Mouse (Mus musculus): Measurements from ENCODE around the gene Rxfp2.

The Rxfp2 gene

GRCm38 (mm10) chr5:150036918-150037317 is 18.4 kb downstream of the Rxfp2 start:
- no peak for DNase-seq (ENCODE audit: low read depth in 1 of 2, low spot score in 2 of 2)

GRCm38 (mm10) chr5:150044533-150044932 is 26.1 kb downstream of the Rxfp2 start:
- no peak for DNase-seq (ENCODE audit: low read depth in 1 of 2, low spot score in 2 of 2)

- DNase-seq (ENCODE audit: low read depth in 1 of 2, low spot score in 2 of 2) = no peak
Measured at GRCm38 (mm10) chr5:150046438-150046837, 28.0 kb downstream of the Rxfp2 start.

- DNase-seq (ENCODE audit: low read depth in 1 of 2, low spot score in 2 of 2) = no peak
Measured at GRCm38 (mm10) chr5:150049946-150050345, 31.5 kb downstream of the Rxfp2 start.

DNA sequence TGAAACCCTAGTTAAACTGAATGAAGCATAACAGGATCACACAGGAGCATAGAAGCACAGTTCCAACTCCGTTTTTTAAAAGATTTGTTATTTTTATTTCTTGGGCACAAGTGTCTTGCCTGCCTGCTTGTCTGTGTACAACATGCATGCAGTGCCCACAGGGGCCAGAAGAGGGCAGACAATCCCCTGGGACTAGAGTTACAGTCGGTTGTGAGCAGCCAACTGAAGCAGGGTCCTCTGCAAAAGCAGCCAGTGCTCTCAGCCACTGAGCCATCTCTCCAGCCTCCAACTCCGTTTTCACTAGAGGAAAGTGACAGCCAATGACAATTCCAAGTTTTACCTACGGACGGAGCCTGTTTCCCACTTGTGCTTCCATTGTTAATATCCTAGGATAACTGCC is 33.4 kb downstream of the Rxfp2 start:
- DNase-seq (ENCODE audit: low read depth in 1 of 2, low spot score in 2 of 2) = no peak

DNA sequence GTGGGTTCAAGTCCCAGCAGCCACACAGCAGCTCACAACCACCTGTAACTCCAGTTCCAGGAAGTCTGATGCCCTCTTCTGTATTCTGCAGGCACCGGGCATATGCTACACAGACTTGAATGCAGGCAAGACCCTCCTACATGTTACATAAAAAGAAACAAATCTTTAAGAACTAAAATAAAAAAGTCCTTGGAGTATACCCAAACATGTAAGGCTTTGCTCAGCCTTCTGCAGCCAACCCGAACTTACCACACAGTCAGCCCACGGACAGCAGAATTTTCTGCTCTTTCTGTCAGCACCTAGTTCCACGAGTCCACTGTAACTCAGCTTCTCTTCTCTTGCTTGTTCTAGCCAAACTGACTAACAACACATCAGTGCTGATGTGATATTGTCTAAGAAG is 34.8 kb downstream of the Rxfp2 start:
- DNase-seq (ENCODE audit: low read depth in 1 of 2, low spot score in 2 of 2) = no peak

DNA sequence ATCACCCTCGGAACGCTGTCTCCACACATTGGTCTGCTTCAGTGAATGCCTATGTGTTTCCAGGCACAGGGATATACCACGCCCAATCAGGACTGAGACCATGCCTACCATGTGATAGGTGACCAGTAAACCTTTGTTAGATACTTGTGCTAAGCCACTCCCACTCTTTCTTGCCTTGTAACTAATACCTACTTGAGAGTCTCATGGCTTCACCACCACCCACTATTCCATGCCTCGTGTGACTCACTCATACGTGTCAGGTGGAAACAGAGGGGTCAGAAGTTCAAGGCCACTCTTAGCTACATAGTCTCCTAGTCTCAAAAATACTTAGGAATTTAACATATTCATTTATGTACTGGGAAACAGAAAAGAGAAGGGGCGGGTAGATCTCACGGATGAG is 35.5 kb downstream of the Rxfp2 start:
- no peak for DNase-seq (ENCODE audit: low read depth in 1 of 2, low spot score in 2 of 2)

DNA sequence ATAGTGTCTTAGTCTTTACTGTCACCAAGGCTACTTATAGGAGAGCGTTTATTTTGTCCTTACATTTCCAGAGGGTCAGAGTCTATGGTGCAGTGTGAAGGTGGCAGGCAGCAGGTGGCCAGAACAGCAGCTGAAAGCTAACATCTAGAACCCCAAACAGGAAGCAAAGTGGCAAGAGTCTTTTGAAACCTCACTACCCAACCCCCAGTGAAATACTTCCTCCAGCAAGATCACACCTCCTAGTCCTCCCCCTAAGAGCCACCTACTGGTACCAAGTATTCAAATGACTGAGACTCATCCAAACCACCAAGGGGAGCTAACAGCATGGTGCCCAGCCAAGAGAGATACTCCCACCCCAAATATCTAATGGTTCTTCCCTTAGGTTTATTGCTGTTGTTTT is 36.8 kb downstream of the Rxfp2 start:
- DNase-seq (ENCODE audit: low read depth in 1 of 2, low spot score in 2 of 2) = no peak

- no peak for DNase-seq (ENCODE audit: low read depth in 1 of 2, low spot score in 2 of 2)
Measured at GRCm38 (mm10) chr5:150056056-150056455, 37.6 kb downstream of the Rxfp2 start.

GRCm38 (mm10) chr5:150058845-150059244 is 40.4 kb downstream of the Rxfp2 start:
- no peak for DNase-seq (ENCODE audit: low read depth in 1 of 2, low spot score in 2 of 2)

GRCm38 (mm10) chr5:150059466-150059865 is 41.0 kb downstream of the Rxfp2 start:
- DNase-seq (ENCODE audit: low read depth in 1 of 2, low spot score in 2 of 2) = no peak

GRCm38 (mm10) chr5:150061086-150061485 is 42.6 kb downstream of the Rxfp2 start:
- DNase-seq (ENCODE audit: low read depth in 1 of 2, low spot score in 2 of 2) = no peak

GRCm38 (mm10) chr5:150064286-150064685 is 45.8 kb downstream of the Rxfp2 start:
- DNase-seq (ENCODE audit: low read depth in 1 of 2, low spot score in 2 of 2) = no peak

GRCm38 (mm10) chr5:150070086-150070485 is 51.6 kb downstream of the Rxfp2 start:
- DNase-seq (ENCODE audit: low read depth in 1 of 2, low spot score in 2 of 2) = no peak

- no peak for DNase-seq (ENCODE audit: low read depth in 1 of 2, low spot score in 2 of 2)
Measured at GRCm38 (mm10) chr5:150071738-150072137, 53.3 kb downstream of the Rxfp2 start.

DNA sequence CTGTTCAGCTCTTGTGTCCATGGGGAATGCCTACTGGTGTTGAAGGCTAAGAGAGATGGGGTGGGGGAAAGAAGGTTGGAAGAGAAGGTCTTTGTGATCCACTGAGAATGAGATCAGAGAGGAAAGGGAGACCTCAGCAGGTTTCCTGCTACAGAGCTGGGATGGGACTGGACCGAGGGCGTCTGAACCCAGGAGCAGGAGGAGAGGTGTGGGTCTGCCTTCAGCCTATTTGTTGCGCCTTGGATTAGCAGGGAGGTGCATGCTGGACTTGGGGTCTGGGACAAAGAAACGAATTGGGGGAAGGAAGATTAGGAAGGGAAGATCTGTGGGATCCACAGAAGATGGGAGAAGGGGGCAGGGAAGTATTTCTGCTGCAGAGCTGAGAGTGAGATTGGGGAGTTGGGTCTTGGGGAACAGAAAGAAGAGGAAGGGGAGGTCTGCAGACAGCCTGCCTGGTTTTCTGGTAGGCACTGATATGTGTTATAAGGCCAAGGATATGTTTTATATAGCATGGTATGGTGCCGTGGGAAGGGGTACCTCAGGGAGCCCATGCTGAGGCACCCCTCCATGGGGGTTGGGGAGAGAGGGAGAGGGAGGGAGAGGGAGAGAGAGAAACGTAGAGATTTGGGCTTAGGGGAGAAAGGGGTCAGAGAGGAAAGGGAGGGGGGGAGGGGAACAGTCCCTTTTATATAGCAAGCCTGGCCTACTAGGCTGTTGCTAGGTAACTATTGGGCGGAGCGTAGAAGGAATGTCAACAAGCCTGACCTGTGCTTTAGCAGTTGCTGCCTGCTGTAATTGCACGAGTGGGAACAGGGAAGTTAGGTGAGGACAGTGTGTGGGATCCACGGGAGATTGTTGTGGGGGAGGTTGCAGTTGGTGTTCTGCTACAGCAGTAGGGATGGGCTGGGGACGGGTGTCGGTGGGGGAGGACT is 61.7 kb downstream of the Rxfp2 start:
- DNase-seq (ENCODE audit: low read depth in 1 of 2, low spot score in 2 of 2) = no peak

DNA sequence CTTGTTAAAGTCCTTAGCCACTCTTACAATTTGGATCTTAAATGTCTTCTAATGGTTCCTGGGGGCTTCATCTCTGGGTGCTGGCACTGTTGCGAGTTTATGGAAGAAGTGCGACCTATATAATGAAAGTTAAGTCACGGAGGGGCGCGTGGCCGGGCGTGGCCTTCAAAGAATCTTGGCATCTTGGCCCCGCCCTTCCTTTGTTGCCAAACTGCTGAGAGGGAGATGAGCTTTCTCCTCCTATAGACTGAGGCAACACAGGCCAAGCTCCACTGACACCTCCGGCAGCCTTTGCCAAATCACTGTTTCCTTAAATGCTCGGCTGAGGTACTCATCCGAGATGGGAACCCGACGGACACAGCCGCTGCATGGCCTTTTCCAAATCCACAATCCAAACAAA is 64.2 kb downstream of the Rxfp2 start:
- no peak for DNase-seq (ENCODE audit: low read depth in 1 of 2, low spot score in 2 of 2)

- no peak for DNase-seq (ENCODE audit: low read depth in 1 of 2, low spot score in 2 of 2)
Measured at GRCm38 (mm10) chr5:150083190-150083589, 64.7 kb downstream of the Rxfp2 start.

DNA sequence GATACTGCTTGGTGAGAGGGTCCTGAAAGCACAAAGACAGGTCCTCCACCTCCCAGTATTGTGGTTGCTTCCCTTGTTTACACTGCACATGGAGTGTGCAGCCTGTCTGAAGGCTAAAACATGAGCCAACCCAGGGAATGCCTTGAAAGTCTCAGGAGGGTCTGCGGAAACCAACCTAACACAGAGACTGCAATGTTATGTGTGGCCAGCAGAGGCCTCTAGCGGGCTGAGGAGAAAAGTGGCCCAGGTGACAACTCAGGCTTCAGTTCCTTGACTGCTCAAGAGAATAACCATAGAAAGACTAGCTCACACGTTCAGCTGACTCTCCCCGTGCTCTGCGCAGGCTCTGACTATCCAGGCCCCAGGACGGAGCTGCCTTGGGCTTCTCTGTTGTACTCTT is 79.1 kb downstream of the Rxfp2 start:
- DNase-seq (ENCODE audit: low read depth in 1 of 2, low spot score in 2 of 2) = no peak

- no peak for DNase-seq (ENCODE audit: low read depth in 1 of 2, low spot score in 2 of 2)
Measured at GRCm38 (mm10) chr5:150098754-150099153, 80.3 kb downstream of the Rxfp2 start.

- DNase-seq (ENCODE audit: low read depth in 1 of 2, low spot score in 2 of 2) = no peak
Measured at GRCm38 (mm10) chr5:150101789-150102188, 83.3 kb downstream of the Rxfp2 start.

- no peak for DNase-seq (ENCODE audit: low read depth in 1 of 2, low spot score in 2 of 2)
Measured at GRCm38 (mm10) chr5:150106358-150106757, 87.9 kb downstream of the Rxfp2 start.

DNA sequence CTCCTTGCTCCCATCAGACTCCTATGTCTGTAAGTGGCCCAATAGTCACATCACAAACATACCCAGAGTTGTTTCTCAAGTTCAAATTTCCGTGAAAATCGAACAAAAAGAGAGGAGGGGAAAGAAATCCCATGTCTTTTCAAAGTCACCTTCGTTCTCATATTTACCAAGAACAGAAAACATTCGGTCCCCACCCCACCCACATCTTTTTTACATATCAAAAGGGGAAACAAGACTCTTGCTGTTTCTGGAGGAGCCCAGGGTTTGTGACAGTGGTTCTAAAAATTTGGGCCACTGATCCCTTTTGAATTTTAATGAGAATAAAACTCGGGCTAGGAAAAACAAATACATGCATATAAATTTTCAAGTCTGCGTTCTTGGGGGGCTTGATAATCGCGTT is 92.8 kb downstream of the Rxfp2 start:
- DNase-seq (ENCODE audit: low read depth in 1 of 2, low spot score in 2 of 2) = no peak

Measured in monocyte, adult 2 months (primary cell).